7 mouse cellular contexts compared by ENCODE assay signal in the genomic region with DNA sequence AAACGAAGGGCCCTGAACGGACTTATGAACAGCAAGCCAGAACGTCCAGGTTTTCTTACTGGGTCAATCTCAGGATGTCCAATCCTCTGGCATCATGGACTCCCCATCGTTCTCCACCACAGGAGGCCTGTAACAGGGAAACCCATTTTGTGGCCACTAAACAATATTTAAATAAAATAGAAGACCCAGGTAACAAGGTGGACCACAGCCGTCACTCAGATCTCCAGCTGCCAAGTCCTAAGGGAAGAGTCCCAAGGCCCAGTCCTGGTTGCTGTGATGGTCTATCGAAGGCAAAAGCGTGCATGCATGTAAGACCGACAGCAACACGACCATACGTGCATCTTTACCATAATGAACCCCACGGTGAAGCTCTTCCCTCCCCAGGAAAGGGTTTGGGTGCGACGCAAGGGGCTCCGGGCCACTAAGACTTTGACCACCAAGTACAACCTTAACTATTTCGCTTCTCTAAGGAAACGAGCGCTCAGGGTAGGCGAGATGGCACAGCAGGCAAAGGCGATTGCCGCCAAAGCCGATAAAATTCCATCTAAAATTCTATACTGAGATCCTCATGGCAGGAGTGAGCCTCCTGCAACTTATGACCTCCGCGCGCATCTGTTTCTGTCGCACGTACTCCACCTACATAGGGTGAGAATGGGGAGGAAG. TPM values are rescaled to one million over a fixed set of nuclear protein-coding genes. Genes with fewer than 3 reads are reported as not detected.
DNase-seq lines count a peak whose midpoint lies in the region; ATAC-seq lines count a peak whose summit lies in the region.

A gene (plus strand): TSS at position 480 of the 663 bp plus-strand sequence.

- peaks cover 20% of the 10 kb centered on the region for H3K4me1 ChIP-seq in embryonic facial prominence, embryonic 12.5 days
- peaks cover 27% of the 10 kb centered on the region for H3K4me1 ChIP-seq in heart, embryonic 10.5 days
- peaks cover 9% of the 10 kb centered on the region for H3K4me1 ChIP-seq in midbrain, embryonic 14.5 days (ENCODE audit: control insufficient read depth, insufficient read depth, low read length)

- H3K27me3 ChIP-seq in embryonic facial prominence, embryonic 12.5 days, result no peaks in the 10 kb centered on the region
- H3K27me3 ChIP-seq in heart, embryonic 10.5 days (ENCODE audit: insufficient read depth, poor library complexity, severe bottlenecking), result no peaks in the 10 kb centered on the region; the same call in 1 of the 2 replicates
- no peaks in the 10 kb centered on the region for H3K27me3 ChIP-seq in midbrain, embryonic 14.5 days (ENCODE audit: control insufficient read depth, insufficient read depth, low read length)

- peak within 1 kb of the TSS; percentile 77 for H3K4me2 ChIP-seq in embryonic facial prominence, embryonic 12.5 days (replicated peaks)
- peak within 1 kb of the TSS; percentile 67 for H3K4me2 ChIP-seq in midbrain, embryonic 14.5 days (ENCODE audit: low read length)

- peaks cover 7% of the 10 kb centered on the region; the same call in 1 of the 2 replicates for H3K9me3 ChIP-seq in embryonic facial prominence, embryonic 12.5 days
- H3K9me3 ChIP-seq in heart, embryonic 10.5 days, result no peaks in the 10 kb centered on the region
- no peaks in the 10 kb centered on the region for H3K9me3 ChIP-seq in midbrain, embryonic 14.5 days (ENCODE audit: control insufficient read depth, low read length)

- DNase-seq in thymus, postnatal 0 days (ENCODE audit: low spot score), result no peak
- no peak for DNase-seq in thymus, postnatal 14 days
- DNase-seq in heart, embryonic 10.5 days (ENCODE audit: low spot score), result no peak
- no peak for DNase-seq in layer of hippocampus, postnatal 25 days (ENCODE audit: extremely low spot score in 1 of 2, low spot score in 1 of 2)
- no peak for DNase-seq in midbrain, embryonic 14.5 days
- no peak for DNase-seq in yolk sac, embryonic 10.5 days (ENCODE audit: low spot score)

- no peak for ATAC-seq in embryonic facial prominence, embryonic 12.5 days (ENCODE audit: insufficient number of reproducible peaks, insufficient read depth, low FRiP score, low TSS enrichment)
- ATAC-seq in midbrain, embryonic 14.5 days (ENCODE audit: low FRiP score, low TSS enrichment), result no peak

- 40% methylated on average over 26 of the region's 26 CpGs for WGBS in embryonic facial prominence, embryonic 12.5 days
- WGBS in heart, embryonic 10.5 days, result 37% methylated on average over 26 of the region's 26 CpGs
- 40% methylated on average over 26 of the region's 26 CpGs for WGBS in midbrain, embryonic 14.5 days

- H3K9ac ChIP-seq in embryonic facial prominence, embryonic 12.5 days, result peak within 1 kb of the TSS; percentile 88
- peak within 1 kb of the TSS; percentile 96 for H3K9ac ChIP-seq in midbrain, embryonic 14.5 days (replicated peaks; ENCODE audit: low read length)

- peak within 1 kb of the TSS; percentile 90 for H3K4me3 ChIP-seq in embryonic facial prominence, embryonic 12.5 days
- peak within 1 kb of the TSS; percentile 93 for H3K4me3 ChIP-seq in heart, embryonic 10.5 days
- peak within 1 kb of the TSS; percentile 92 for H3K4me3 ChIP-seq in midbrain, embryonic 14.5 days (replicated peaks; ENCODE audit: low read depth, low read length)

- peak within 1 kb of the TSS; percentile 90 for H3K27ac ChIP-seq in embryonic facial prominence, embryonic 12.5 days
- H3K27ac ChIP-seq in heart, embryonic 10.5 days, result peak within 1 kb of the TSS; percentile 99
- H3K27ac ChIP-seq in midbrain, embryonic 14.5 days (replicated peaks; ENCODE audit: low read depth, low read length), result peak within 1 kb of the TSS; percentile 92

- peaks cover 22% of the 10 kb centered on the region for H3K36me3 ChIP-seq in embryonic facial prominence, embryonic 12.5 days
- peaks cover 27% of the 10 kb centered on the region for H3K36me3 ChIP-seq in heart, embryonic 10.5 days
- H3K36me3 ChIP-seq in midbrain, embryonic 14.5 days (ENCODE audit: control insufficient read depth, insufficient read depth, low read length), result peaks cover 23% of the 10 kb centered on the region

RNA-seq across cellular contexts. Expression of the gene that starts here (rescaled TPM):
- 21.6 and 22.1 TPM in 2 replicates for polyA plus RNA-seq in thymus, postnatal 0 days (2015; fragmentation: Nextera tagmentation; extraction: Ambion mirVana)
- polyA plus RNA-seq in embryonic facial prominence, embryonic 12.5 days (2016; fragmentation: Nextera tagmentation; extraction: Ambion mirVana), result 28.9 and 31.1 TPM in 2 replicates
- 23.2 and 23.3 TPM in 2 replicates for polyA plus RNA-seq in heart, embryonic 10.5 days (2016; fragmentation: Nextera tagmentation; extraction: Ambion mirVana)
- total RNA-seq in layer of hippocampus, postnatal 25 days (2021), result 10 to 100 TPM; 53.4 to 64.0 TPM
- polyA plus RNA-seq in midbrain, embryonic 14.5 days (2014; fragmentation: Nextera tagmentation; extraction: Ambion mirVana), result 35.2 and 40.1 TPM in 2 replicates
